Mouse (Mus musculus) forebrain, embryonic 15.5 days (tissue): Measurements from ENCODE around the gene Tmem131. TPM values are rescaled to one million over a fixed set of nuclear protein-coding genes. Genes with fewer than 3 reads are reported as not detected.
A peak's percentile ranks its signal among the peaks of the same experiment; 100 is the strongest.

Experiments
- ATAC-seq: fragments of 200-750 bp; cut with Nextera tagmentation; replicated peaks from 2 replicates; pipeline ENCODE4 v1.8.0; 2017; ENCODE audit warnings: mild to moderate bottlenecking, moderate TSS enrichment, moderate library complexity
- H3K27ac ChIP-seq: fragments of 300-500 bp; sonication (generic); replicated peaks from 2 replicates; pipeline ENCODE4 v1.5.1; 2015; ENCODE audit warnings: mild to moderate bottlenecking, inconsistent platforms
- H3K27me3 ChIP-seq: fragments of 300-500 bp; sonication (generic); 2 replicates; pipeline ENCODE4 v1.6.1; 2015; ENCODE audit warnings: inconsistent platforms
- H3K36me3 ChIP-seq: fragments of 300-500 bp; sonication (generic); 2 replicates; pipeline ENCODE4 v1.6.1; 2015; ENCODE audit warnings: mild to moderate bottlenecking, inconsistent platforms
- H3K4me1 ChIP-seq: fragments of 300-500 bp; sonication (generic); 2 replicates; pipeline ENCODE4 v1.6.1; 2015; ENCODE audit warnings: inconsistent platforms
- H3K4me2 ChIP-seq: fragments of 300-500 bp; sonication (generic); replicated peaks from 2 replicates; pipeline ENCODE4 v1.6.1; 2015; ENCODE audit warnings: mild to moderate bottlenecking, inconsistent platforms
- H3K4me3 ChIP-seq: fragments of 300-500 bp; sonication (generic); 2 replicates; pipeline ENCODE4 v1.5.1; 2015; ENCODE audit warnings: mild to moderate bottlenecking, inconsistent platforms
- H3K9ac ChIP-seq: fragments of 300-500 bp; sonication (generic); replicated peaks from 2 replicates; pipeline ENCODE4 v1.6.1; 2015; ENCODE audit warnings: mild to moderate bottlenecking, inconsistent platforms
- H3K9me3 ChIP-seq: fragments of 300-500 bp; sonication (generic); 2 replicates; pipeline ENCODE4 v1.6.1; 2016; ENCODE audit warnings: inconsistent platforms
- WGBS: fragments of 180-500 bp; shearing (Covaris S2); methylation state at CpG from one replicate; pipeline ENCODE4 v1.1.7; 2015; ENCODE audit warnings: mixed read lengths; 5-methylcytosine and 5-hydroxymethylcytosine counted together
- polyA plus RNA-seq: library from polyadenylated mRNA; unstranded; fragments of >200 nt; fragmentation: Nextera tagmentation; extraction: Ambion mirVana; gene quantifications from 2 replicates; pipeline ENCODE4 v1.2.1, GENCODE M21; 2015

Gene Tmem131
- polyA plus RNA-seq, 1 experiment from 2014 or later: 13.0 TPM

DNA sequence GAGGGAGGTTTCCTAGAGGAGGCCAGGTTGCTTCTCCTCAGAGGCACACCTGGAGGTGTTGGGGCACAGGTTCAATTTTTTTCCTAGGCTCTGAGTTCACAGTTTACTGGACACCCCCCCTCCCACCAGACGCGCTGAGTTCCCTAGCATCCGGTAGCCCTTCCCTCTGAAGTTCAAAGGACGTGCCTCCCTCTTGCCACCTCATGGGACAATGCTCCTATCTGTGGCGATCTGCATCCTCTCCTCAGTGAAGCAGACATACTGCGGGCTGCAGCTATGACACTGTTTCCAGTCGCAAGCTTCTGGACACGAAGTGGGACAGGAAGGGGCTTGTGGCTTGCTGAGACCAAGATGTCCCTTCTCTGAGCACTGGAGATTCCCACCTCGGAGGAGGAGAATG, 183.1 kb downstream of the Tmem131 start:
- H3K36me3 ChIP-seq: no peaks in the 10 kb centered on the region
- no peak overlapping the region for H3K9ac ChIP-seq
- H3K9me3 ChIP-seq: no peaks in the 10 kb centered on the region
- no peaks in the 10 kb centered on the region for H3K27me3 ChIP-seq
- 79% methylated on average over 9 of the region's 9 CpGs for WGBS
- no peak overlapping the region for H3K4me2 ChIP-seq
- ATAC-seq: no peak
- H3K27ac ChIP-seq: no peak overlapping the region
- H3K4me3 ChIP-seq: no peak overlapping the region
- H3K4me1 ChIP-seq: no peaks in the 10 kb centered on the region

DNA sequence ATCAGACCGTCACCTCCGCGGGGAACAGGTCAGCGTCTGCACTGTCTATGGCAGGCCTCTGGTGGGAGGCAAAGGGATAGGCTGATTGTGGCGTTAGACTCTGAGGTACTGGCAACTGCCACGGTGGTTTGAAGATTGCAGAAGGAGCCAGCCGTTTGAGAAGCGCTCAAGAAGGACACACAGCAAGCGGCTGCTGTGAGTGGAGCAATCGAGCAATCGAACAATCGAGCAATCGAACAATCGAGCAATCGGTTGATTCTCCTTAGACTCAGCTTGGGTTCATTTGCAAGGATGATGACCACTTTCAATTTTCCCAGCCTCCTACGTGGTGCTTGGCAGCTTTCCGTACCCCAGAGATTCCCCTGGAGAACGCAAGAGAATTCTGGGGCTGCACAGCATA, 184.4 kb downstream of the Tmem131 start:
- Histone ChIP-seq H3K9ac (no peak overlapping the region), H3K4me2 (no peak overlapping the region), H3K36me3 (no peaks in the 10 kb centered on the region), H3K9me3 (no peaks in the 10 kb centered on the region), H3K4me1 (no peaks in the 10 kb centered on the region), H3K27me3 (no peaks in the 10 kb centered on the region), H3K27ac (no peak overlapping the region), H3K4me3 (no peak overlapping the region)
- ATAC-seq: no peak
- 90% methylated on average over 18 of the region's 18 CpGs for WGBS

DNA sequence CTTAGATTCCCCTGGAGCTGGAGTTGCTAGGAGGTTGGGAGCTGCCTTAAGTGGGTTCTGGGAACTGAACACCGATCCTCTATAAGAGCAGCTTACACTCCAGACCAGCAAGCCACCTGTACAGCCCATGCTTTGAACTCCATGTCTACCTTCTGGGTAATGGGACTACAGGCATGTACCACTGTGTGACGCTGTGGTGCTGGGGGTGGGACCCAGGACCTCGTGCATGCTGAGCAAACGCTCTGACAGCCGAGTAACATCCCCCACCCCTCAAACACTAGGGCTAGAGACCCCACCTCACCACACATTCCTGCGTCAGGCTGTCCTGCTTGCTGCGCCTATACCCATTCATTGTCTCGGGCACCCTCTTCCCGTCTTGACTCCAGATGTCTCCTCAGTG, 184.9 kb downstream of the Tmem131 start:
- H3K4me1 ChIP-seq: no peaks in the 10 kb centered on the region
- no peak for ATAC-seq
- no peak overlapping the region for H3K4me2 ChIP-seq
- 89% methylated on average over 9 of the region's 9 CpGs for WGBS
- H3K4me3 ChIP-seq: no peak overlapping the region
- H3K9ac ChIP-seq: no peak overlapping the region
- H3K27me3 ChIP-seq: no peaks in the 10 kb centered on the region
- H3K9me3 ChIP-seq: no peaks in the 10 kb centered on the region
- H3K27ac ChIP-seq: no peak overlapping the region
- no peaks in the 10 kb centered on the region for H3K36me3 ChIP-seq

DNA sequence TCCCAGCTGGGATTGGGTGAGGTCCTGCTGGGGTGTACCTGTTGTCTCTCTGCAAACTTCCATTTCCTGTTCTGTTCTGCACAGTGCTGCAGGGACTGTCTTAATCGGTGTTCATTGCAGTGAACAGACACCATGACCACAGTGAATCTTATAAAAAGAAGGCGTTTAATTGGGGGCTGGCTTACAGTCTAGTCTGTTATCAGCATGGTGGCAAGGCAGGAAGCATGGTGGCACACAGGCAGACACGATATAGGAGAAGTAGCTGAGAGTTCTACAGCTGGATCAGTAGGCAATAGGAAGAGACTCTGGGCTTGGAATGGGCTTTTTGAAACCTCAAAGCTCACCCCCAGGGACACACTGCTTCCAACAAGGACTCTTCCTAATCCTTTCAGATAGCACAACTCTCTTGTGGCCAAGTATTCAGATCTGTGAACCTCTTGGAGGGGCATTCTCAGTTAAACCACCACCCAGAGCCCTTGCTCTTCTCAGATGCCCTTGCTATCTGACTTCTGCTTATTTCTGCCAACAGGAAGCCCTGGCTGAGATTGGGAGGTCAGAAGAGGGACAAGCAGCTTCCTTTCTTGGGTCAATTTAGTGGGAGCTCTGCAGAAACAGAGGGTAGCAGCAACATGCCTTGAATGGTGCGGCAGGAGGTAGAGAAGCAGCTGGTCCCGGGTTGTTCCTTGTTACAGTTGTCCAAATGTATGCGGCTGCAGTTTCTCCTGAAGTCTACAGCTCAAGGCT, 189.4 kb downstream of the Tmem131 start:
- H3K4me1 ChIP-seq: no peaks in the 10 kb centered on the region
- no peaks in the 10 kb centered on the region for H3K36me3 ChIP-seq
- no peaks in the 10 kb centered on the region for H3K9me3 ChIP-seq
- H3K4me2 ChIP-seq: no peak overlapping the region
- ATAC-seq: no peak
- no peak overlapping the region for H3K9ac ChIP-seq
- H3K4me3 ChIP-seq: no peak overlapping the region
- no peak overlapping the region for H3K27ac ChIP-seq
- 89% methylated on average over 6 of the region's 6 CpGs for WGBS
- no peaks in the 10 kb centered on the region for H3K27me3 ChIP-seq

DNA sequence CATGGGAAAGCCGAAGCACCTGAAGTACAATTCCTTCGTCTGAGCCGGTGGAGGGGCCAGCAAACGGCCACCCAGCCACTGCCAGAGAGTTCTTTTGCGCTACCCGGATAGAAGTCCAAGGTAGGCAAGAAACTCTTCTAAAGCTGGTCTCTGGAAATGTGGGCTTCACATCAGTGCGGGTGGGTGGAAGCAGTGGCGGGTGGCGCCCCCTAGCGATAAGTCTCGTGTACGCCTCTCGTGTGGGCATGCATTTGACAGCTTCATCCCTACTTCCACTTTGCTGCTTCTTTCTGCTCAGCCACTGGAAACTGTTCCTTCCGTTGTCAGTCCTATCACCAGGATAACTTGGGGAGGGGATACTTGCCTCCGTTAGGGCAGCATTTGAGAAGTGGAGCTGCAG, 197.0 kb downstream of the Tmem131 start:
- no peak overlapping the region for H3K4me3 ChIP-seq
- H3K9ac ChIP-seq: no peak overlapping the region
- no peak for ATAC-seq
- H3K27ac ChIP-seq: no peak overlapping the region
- H3K27me3 ChIP-seq: peaks cover 3% of the 10 kb centered on the region; the same call in 1 of the 2 replicates
- H3K9me3 ChIP-seq: no peaks in the 10 kb centered on the region
- H3K4me2 ChIP-seq: no peak overlapping the region
- 43% methylated on average over 15 of the region's 15 CpGs for WGBS
- H3K36me3 ChIP-seq: no peaks in the 10 kb centered on the region
- peaks cover 10% of the 10 kb centered on the region for H3K4me1 ChIP-seq

DNA sequence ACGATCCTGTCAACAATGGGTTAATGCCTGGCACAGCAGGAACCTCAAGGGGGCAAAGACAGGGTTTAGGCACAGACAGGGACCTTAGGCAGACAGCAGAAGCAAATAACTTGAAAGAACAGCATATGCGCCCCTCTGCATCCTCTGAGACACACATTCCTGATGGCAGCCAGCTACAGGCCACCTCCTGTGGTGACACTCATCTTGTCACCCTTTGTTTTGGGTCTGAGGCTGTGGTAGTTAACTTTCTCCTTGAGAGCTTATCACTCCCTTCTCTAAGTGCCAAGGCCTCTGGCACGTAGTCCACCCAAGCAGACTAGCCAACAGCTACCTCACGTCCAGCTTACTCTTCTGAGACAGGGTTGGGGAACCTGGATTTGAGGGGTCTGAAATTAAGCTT, 197.8 kb downstream of the Tmem131 start:
- 41% methylated on average over 4 of the region's 4 CpGs for WGBS
- H3K27ac ChIP-seq: no peak overlapping the region
- no peak overlapping the region for H3K9ac ChIP-seq
- no peak for ATAC-seq
- H3K9me3 ChIP-seq: no peaks in the 10 kb centered on the region
- peaks cover 3% of the 10 kb centered on the region; the same call in 1 of the 2 replicates for H3K27me3 ChIP-seq
- no peak overlapping the region for H3K4me3 ChIP-seq
- no peaks in the 10 kb centered on the region for H3K36me3 ChIP-seq
- no peak overlapping the region for H3K4me2 ChIP-seq
- H3K4me1 ChIP-seq: peaks cover 10% of the 10 kb centered on the region

DNA sequence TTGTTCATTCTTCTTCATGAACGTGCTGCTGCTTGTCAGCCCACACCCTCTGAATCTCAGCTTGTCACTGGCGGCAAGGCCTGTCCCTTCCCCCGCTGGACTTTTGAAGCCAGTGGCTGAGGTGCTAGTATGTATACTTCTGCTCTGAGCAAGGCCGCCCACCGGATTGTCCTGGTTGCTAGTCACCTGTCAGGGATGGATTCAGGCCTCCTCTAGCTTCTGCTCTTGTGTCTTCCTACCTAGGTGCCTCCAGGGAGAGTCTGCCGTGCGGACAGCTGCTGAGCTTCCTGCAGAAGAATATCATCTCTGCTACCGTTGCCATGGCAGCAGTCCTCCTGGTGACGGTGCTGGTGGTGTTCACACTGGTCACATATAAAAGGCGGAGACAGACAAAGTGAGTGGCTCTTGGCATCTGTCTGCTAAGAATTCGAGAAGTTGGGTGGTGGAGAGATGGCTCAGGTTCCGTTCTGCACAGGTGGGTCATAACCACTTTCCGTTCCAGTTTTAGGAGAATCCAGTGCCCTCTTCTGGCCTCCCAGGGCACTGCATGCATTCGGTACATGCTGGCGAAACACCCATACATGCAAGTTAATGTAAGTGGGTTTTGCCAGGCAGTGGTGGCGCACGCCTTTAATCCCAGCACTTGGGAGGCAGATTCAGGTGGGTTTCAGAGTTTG, 199.1 kb downstream of the Tmem131 start:
- peak; percentile 88 for ATAC-seq
- no peak overlapping the region for H3K9ac ChIP-seq
- H3K4me2 ChIP-seq: peak overlapping the region; percentile 43
- no peaks in the 10 kb centered on the region for H3K9me3 ChIP-seq
- H3K27ac ChIP-seq: 0 out of 2 replicates have a peak overlapping the region, but pooled peaks have one; percentile 12
- no peaks in the 10 kb centered on the region for H3K36me3 ChIP-seq
- WGBS: 23% methylated on average over 17 of the region's 17 CpGs
- H3K4me1 ChIP-seq: peaks cover 10% of the 10 kb centered on the region
- H3K27me3 ChIP-seq: peaks cover 3% of the 10 kb centered on the region; the same call in 1 of the 2 replicates
- peak overlapping the region; percentile 27 for H3K4me3 ChIP-seq

DNA sequence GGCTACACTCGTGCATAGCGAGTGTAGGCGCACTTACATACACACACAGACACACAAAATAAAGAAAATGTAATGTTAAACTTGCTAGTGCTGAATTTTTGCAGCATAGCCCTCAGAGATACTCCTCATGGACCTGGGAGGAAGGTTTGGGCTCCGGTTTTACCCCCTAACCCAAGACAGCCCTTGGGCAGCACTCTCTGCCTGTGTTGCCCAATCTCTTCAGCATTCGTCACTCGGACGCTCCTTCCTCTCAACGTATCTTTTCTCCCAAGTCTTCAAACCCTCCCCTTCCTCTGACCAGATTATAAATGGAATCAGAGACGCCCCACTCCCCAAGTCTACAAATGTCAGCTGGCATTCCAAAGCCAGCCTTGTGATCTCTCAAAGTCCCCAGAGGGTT, 200.4 kb downstream of the Tmem131 start:
- H3K36me3 ChIP-seq: no peaks in the 10 kb centered on the region
- no peaks in the 10 kb centered on the region for H3K9me3 ChIP-seq
- peaks cover 3% of the 10 kb centered on the region; the same call in 1 of the 2 replicates for H3K27me3 ChIP-seq
- H3K4me1 ChIP-seq: peaks cover 10% of the 10 kb centered on the region
- no peak overlapping the region for H3K27ac ChIP-seq
- H3K4me2 ChIP-seq: no peak overlapping the region
- no peak overlapping the region for H3K4me3 ChIP-seq
- no peak overlapping the region for H3K9ac ChIP-seq
- ATAC-seq: no peak
- 83% methylated on average over 9 of the region's 9 CpGs for WGBS

Other genes starting within 250 kb of the Tmem131 start
- gene 4933424G06Rik, start 233.5 kb downstream of the Tmem131 start, polyA plus RNA-seq: 0.31 and 0.43 TPM in 2 replicates
- gene Actr1b, start 229.2 kb downstream of the Tmem131 start, polyA plus RNA-seq: 97.8 and 99.8 TPM in 2 replicates
- 0.94 and 1.3 TPM in 2 replicates for gene Zap70, start 181.9 kb downstream of the Tmem131 start, polyA plus RNA-seq
- 1.0 and 1.4 TPM in 2 replicates for gene Vwa3b, start 82.9 kb upstream of the Tmem131 start, polyA plus RNA-seq